Mouse (Mus musculus) inflammation-experienced regulatory T-cells (primary cell): ENCODE data around the gene Ell3. TPM values are rescaled to one million over a fixed set of nuclear protein-coding genes. Genes with fewer than 3 reads are reported as not detected.

Experiments used
- polyA plus RNA-seq, 2 experiments: library from polyadenylated mRNA; unstranded; fragments of 100-300 nt; shearing (Covaris generic); gene quantifications; one replicate each; pipeline ENCODE4 v1.2.1; 2017

Gene Ell3
- 1 to 10 TPM in 1 of 2 experiments, under 1 TPM in 1; 0.26 to 1.1 TPM for polyA plus RNA-seq

GRCm38 (mm10) chr2:121444178-121444577, at the start of gene Ell3:
Gene Ell3 (minus strand): TSS chr2:121444278.

GRCm38 (mm10) chr2:121473301-121474179, 29.5 kb upstream of the Ell3 start, which contains the start of gene Mfap1b:
Gene Mfap1b (minus strand): TSS chr2:121474067.

GRCm38 (mm10) chr2:121456692-121457642, 12.9 kb upstream of the Ell3 start, which contains the start of gene Serinc4:
Gene Serinc4 (minus strand): TSS chr2:121456781.

DNA sequence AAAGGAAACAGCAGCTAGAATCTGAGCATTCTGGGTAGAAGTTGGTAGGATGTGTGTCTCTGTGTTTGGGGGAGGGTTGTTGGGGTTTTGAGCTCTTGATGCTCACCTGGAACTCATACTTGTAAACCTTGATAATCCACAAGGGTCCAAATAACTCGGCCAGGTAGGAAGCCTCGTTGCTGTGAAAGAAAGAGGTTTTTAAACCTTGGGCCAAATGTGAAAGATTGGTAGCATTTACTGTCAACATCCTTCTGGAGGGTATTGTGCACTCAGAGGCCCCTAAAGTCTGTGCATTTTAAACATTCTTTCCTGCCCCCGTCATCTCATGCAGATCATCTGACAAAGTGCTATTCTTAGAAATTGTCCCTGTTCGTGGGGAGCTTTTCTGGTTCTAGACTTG, 8.9 kb upstream of the Ell3 start, which contains the start of gene Hypk:
Gene Hypk, plus strand, starts transcription at position 301 of the 400 bp plus-strand sequence.

DNA sequence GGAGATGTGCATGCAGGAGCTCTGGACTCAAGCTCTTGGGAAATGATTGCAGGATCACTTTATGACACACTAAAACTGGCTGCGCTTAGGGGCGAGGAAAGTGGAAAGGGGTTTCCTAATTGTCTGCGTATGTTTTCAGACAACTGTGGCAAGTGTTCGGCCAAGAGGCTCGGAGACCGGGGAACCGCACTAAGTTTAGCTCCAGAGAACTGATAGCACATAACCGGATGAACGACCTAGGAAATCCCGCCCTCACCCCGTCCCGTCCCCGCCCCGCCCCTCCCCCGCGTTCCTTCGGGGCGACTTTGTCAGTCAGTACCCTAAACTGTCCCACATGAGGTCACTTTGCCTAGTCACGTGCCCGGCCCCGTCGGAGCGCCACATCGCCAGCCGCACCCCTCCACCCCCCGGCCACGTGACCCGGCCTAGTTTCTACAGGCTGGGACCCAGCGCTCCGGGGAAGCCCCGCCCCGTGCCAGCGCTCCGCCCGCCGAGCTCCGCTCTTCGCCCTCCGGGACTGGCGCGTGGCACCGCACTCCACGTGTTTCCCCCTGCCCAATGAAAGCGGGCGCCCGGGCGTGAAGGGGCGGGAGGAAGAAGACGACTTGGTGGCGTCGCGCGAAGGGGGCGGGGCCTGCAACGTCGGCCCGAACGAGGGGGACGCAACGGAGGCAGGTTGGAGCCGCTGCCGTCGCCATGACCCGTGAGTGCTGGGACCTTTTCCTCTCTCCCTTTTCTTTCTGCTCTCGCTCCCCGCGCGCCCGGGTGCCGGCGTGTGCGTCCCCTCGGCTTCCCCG, 4.9 kb upstream of the Ell3 start, which contains the start of gene Serf2:
Gene Serf2, plus strand, starts transcription at position 457 of the 797 bp plus-strand sequence.

DNA sequence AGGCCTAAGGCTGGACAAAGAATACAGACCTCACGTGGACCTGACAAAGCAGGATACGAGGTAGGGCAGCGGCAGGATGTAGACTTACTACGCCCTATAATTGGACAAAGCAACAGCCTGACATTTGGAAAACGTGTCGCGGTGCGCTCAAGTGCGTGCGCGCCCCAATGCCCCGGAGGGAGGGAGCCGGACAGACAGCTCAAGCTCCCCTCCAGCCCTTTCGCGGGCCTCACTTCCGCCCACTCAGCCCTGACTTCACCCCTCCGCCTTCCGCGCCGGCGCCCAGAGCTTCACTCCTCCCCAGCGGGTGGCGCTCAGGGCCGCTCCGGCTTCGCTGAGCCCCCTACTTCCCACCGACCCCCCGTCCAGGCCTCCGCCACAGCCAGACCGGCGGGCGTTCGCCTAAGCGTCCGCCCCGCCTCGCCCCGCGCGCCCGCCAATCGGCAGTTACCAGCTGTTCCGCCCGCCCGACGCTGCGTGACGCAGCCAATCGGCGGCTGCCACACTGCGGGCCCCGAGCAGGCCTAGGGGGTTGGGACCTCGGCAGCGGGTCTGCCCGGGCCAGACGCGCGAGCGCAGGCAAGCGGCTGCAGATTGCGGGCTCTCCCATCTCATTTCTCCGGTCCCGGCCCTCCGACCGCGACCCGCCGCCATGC, 30.6 kb downstream of the Ell3 start, which contains the start of the genes Pdia3 and Catsper2:
Gene Pdia3, plus strand, starts transcription at position 389 of the 656 bp plus-strand sequence.
Gene Catsper2, minus strand, starts transcription at position 406 of the 656 bp plus-strand sequence.

Other genes with a start within 250 kb of the Ell3 start
- gene Trp53bp1, start 172.9 kb downstream of the Ell3 start, polyA plus RNA-seq = 10 to 100 TPM; 52.9 to 53.3 TPM
- under 1 TPM; 0.18 to 0.20 TPM for gene Map1a, start 154.7 kb downstream of the Ell3 start, polyA plus RNA-seq
- 10 to 100 TPM; 11.5 to 20.2 TPM for gene Ppip5k1, start 88.9 kb downstream of the Ell3 start, polyA plus RNA-seq
- 1 to 10 TPM in 1 of 2 experiments, under 1 TPM in 1; 0.73 to 3.3 TPM for gene Ckmt1, start 86.6 kb downstream of the Ell3 start, polyA plus RNA-seq
- gene Strc, start 57.1 kb downstream of the Ell3 start, polyA plus RNA-seq = under 1 TPM in 1 of 2 experiments, not detected in 1; 0.21 TPM
- gene Pdia3, start 30.5 kb downstream of the Ell3 start, polyA plus RNA-seq = 100 to 1,000 TPM; 670 to 712 TPM
- gene Catsper2, start 30.5 kb downstream of the Ell3 start, polyA plus RNA-seq = 1 to 10 TPM; 3.0 to 3.9 TPM
- gene Serf2, start 4.9 kb upstream of the Ell3 start, polyA plus RNA-seq = 100 to 1,000 TPM; 402 to 494 TPM
- gene Hypk, start 9.0 kb upstream of the Ell3 start, polyA plus RNA-seq = 100 to 1,000 TPM; 148 to 150 TPM
- gene Serinc4, start 12.5 kb upstream of the Ell3 start, polyA plus RNA-seq = under 1 TPM; 0.33 TPM
- 100 to 1,000 TPM in 1 of 2 experiments, 10 to 100 TPM in 1; 95.4 to 104 TPM for gene Mfap1b, start 29.8 kb upstream of the Ell3 start, polyA plus RNA-seq
- 10 to 100 TPM; 33.1 to 44.8 TPM for gene Mfap1a, start 62.4 kb upstream of the Ell3 start, polyA plus RNA-seq
- 1 to 10 TPM; 6.0 to 6.5 TPM for gene Wdr76, start 62.4 kb upstream of the Ell3 start, polyA plus RNA-seq